Mouse (Mus musculus) heart, embryonic 15.5 days (tissue): Measurements from ENCODE around the gene Chpf2. TPM values are rescaled to one million over a fixed set of nuclear protein-coding genes. Genes with fewer than 3 reads are reported as not detected.

Experiments
- ATAC-seq: fragments of 200-750 bp; cut with Nextera tagmentation; replicated peaks from 2 replicates; pipeline ENCODE4 v1.8.0; 2017; ENCODE audit warnings: low read depth, moderate TSS enrichment; ENCODE audit not compliant: insufficient number of reproducible peaks, insufficient read depth, low FRiP score
- H3K27ac ChIP-seq: fragments of 300-500 bp; sonication (generic); 2 replicates; pipeline ENCODE4 v1.5.1; 2015; ENCODE audit warnings: mild to moderate bottlenecking, inconsistent platforms
- H3K27me3 ChIP-seq: fragments of 300-500 bp; sonication (generic); 2 replicates; pipeline ENCODE4 v1.6.1; 2015; ENCODE audit warnings: inconsistent platforms
- H3K36me3 ChIP-seq: fragments of 300-500 bp; sonication (generic); 2 replicates; pipeline ENCODE4 v1.6.1; 2015; ENCODE audit warnings: mild to moderate bottlenecking, inconsistent platforms
- H3K4me1 ChIP-seq: fragments of 300-500 bp; sonication (generic); replicated peaks from 2 replicates; pipeline ENCODE4 v1.6.1; 2015; ENCODE audit warnings: inconsistent platforms
- H3K4me2 ChIP-seq: fragments of 300-500 bp; sonication (generic); 2 replicates; pipeline ENCODE4 v1.6.1; 2015; ENCODE audit warnings: inconsistent platforms, mild to moderate bottlenecking, moderate library complexity
- H3K4me3 ChIP-seq: fragments of 300-500 bp; sonication (generic); 2 replicates; pipeline ENCODE4 v1.5.1; 2015; ENCODE audit warnings: mild to moderate bottlenecking, inconsistent platforms
- H3K9ac ChIP-seq: fragments of 300-500 bp; sonication (generic); 2 replicates; pipeline ENCODE4 v1.6.1; 2015; ENCODE audit warnings: mild to moderate bottlenecking, inconsistent platforms
- H3K9me3 ChIP-seq: fragments of 300-500 bp; sonication (generic); replicated peaks from 2 replicates; pipeline ENCODE4 v1.6.1; 2016; ENCODE audit warnings: inconsistent platforms
- WGBS: fragments of 180-500 bp; shearing (Covaris S2); methylation state at CpG from one replicate; pipeline ENCODE4 v1.1.7; 2015; ENCODE audit warnings: mixed read lengths; 5-methylcytosine and 5-hydroxymethylcytosine counted together
- polyA plus RNA-seq: library from polyadenylated mRNA; unstranded; fragments of >200 nt; fragmentation: Nextera tagmentation; extraction: Ambion mirVana; gene quantifications from 2 replicates; pipeline ENCODE4 v1.2.1, GENCODE M21; 2015

Chpf2 gene
- polyA plus RNA-seq, 1 experiment from 2014 or later = 13.1 TPM

DNA sequence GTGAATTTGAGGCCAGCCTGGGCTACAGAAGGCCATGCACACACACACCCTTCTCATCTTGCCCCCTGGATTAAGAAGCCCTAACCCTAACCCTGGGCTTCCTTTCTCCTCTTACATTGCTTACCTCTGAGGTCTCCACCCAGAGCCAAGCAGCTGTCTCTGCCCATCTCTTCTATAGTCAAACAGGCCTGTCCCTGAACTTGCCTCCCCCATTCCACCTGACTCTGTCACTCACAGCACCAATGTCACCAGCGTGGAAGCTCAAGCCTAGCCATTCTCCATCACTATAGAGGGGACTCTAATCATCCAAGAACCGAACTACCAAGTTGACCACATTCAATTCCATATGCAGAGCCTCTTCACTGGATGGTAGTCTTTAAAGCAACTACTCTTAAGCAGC lies 13.7 kb downstream of the Chpf2 start:
- Histone ChIP-seq H3K4me3 (peak overlapping the region; percentile 83), H3K9me3 (no peaks in the 10 kb centered on the region), H3K9ac (peak overlapping the region; percentile 87; the same call in 1 of the 2 replicates), H3K4me1 (peaks cover 71% of the 10 kb centered on the region), H3K4me2 (peak overlapping the region; percentile 85), H3K27me3 (no peaks in the 10 kb centered on the region), H3K27ac (peak overlapping the region; percentile 100; the same call in 1 of the 2 replicates), H3K36me3 (peaks cover 9% of the 10 kb centered on the region)
- no peak for ATAC-seq
- WGBS = 52% methylated on average over 2 of the region's 2 CpGs

DNA sequence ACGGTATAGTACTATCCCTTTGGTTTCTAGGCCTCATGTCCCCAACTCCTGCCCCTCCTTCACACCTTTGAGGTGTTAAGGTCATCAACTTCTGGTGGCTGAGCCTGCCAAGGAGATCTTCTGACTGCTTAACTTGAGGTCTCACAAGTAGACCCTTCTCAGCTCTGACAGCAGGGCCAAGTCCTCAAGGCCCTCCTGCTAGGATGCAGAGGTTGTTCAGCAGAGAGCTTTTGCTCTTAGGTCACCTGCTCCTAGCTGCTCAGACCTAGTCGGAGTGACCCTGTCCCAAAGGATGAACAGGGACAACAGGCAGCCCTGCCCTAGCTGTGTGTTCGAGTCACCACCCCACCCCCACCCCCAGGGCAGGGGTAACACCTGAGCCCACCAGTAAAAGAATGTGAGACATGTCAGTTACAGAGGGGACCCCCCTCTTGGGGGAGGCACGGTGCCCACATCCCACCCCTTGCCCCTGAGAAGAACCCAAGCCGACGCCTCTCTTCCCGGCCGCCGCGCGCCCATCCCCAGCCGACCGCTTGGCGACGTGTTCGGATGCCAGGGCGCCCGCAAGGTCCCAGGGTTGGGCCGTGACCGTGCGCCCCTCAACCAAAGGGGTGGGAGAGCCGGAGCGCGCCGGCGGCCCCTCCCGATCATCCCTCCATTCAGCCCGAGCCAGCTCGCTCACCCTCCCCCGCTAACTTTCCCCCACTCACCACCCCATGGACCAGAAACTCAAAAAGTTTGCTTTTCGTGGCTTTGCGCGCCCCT lies 14.7 kb downstream of the Chpf2 start:
- peak overlapping the region; percentile 85 for H3K4me2 ChIP-seq
- peaks cover 81% of the 10 kb centered on the region for H3K4me1 ChIP-seq
- H3K36me3 ChIP-seq = no peaks in the 10 kb centered on the region
- ATAC-seq = no peak
- peak overlapping the region; percentile 83 for H3K4me3 ChIP-seq
- H3K9ac ChIP-seq = peak overlapping the region; percentile 87
- no peaks in the 10 kb centered on the region for H3K27me3 ChIP-seq
- peak overlapping the region; percentile 100 for H3K27ac ChIP-seq
- no peaks in the 10 kb centered on the region for H3K9me3 ChIP-seq
- WGBS = 1% methylated on average over 33 of the region's 33 CpGs

DNA sequence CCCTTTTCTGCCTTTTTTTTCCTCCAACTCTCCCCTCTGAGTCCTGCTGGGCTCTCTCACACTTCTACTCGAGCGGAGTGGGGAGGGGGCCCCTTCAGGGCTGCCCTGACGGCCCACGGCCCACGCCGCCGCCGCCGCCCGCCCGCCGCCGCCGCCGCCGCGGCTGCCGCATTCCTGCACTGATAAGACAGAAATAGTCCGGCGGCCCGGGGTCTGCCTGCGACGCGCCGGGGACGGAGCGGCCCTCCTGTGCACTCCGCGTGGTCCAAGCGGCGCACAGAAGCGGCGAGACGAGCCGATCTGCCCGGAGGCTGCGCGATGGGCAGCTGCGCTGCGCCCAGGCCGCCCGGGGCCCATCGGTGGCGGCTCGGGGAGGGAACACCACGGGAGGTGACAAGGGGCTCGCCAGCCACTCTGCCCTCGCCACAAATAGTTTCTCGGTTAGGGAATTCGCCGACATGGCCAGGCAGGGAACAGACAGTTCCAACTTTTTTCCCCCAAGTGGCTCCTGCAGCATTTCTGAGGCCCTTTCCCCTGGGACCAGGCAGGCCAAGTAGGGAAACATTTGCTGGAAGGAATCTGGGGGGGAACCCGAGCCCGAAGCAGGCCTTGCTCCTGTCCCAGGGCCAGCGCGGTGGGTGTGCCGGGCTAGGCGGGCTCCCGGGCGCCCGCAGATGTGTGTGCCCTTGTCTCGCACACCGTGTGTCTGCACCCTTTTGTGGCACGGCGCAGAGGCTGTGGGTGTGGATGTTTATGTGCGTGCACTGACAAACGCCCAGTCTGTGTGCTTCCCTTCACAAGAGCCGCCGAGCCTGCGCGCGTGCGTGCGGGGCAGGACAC lies 15.6 kb downstream of the Chpf2 start:
- Histone ChIP-seq H3K27ac (peak overlapping the region; percentile 100), H3K36me3 (no peaks in the 10 kb centered on the region), H3K4me3 (peak overlapping the region; percentile 83), H3K9ac (peak overlapping the region; percentile 87), H3K4me1 (peaks cover 76% of the 10 kb centered on the region), H3K4me2 (peak overlapping the region; percentile 85), H3K9me3 (no peaks in the 10 kb centered on the region), H3K27me3 (no peaks in the 10 kb centered on the region)
- WGBS = under 1% methylated on average over 73 of the region's 73 CpGs
- ATAC-seq = peak; percentile 54

DNA sequence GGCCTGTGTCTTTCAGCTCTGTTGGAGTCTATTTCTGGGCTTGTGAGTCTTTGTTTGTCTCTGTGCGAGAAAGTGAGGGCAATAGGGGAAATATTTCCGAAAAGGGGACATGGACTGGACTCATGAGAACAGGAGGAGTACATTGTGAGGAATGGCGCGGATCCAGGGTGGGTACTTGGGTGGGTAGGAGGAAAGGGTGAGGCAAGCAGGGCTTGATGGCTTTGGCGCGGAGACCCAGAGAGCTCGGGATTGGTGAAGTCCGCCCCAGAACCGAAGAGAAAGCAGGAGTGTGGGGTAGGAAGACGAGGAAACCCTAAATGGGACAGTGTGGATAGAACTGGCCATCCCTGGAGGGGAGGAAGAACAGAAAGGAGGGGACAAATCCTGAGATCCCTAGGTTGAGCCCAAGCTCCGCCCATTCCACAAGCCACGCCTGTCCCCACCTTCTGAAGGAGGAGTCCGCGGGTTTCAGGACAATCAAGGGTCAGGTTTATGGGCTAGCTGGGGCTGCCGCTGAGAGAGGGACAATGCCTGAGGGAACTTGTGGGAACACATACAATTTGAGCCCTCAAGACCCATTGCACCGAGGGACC lies 16.3 kb downstream of the Chpf2 start:
- Histone ChIP-seq H3K27me3 (no peaks in the 10 kb centered on the region), H3K4me2 (peak overlapping the region; percentile 85), H3K9ac (peak overlapping the region; percentile 87), H3K36me3 (no peaks in the 10 kb centered on the region), H3K4me1 (peaks cover 73% of the 10 kb centered on the region), H3K27ac (peak overlapping the region; percentile 100), H3K4me3 (peak overlapping the region; percentile 83), H3K9me3 (no peaks in the 10 kb centered on the region)
- whole genome bisulfite sequencing = 1% methylated on average over 16 of the region's 16 CpGs
- peak; percentile 62 for ATAC-seq

DNA sequence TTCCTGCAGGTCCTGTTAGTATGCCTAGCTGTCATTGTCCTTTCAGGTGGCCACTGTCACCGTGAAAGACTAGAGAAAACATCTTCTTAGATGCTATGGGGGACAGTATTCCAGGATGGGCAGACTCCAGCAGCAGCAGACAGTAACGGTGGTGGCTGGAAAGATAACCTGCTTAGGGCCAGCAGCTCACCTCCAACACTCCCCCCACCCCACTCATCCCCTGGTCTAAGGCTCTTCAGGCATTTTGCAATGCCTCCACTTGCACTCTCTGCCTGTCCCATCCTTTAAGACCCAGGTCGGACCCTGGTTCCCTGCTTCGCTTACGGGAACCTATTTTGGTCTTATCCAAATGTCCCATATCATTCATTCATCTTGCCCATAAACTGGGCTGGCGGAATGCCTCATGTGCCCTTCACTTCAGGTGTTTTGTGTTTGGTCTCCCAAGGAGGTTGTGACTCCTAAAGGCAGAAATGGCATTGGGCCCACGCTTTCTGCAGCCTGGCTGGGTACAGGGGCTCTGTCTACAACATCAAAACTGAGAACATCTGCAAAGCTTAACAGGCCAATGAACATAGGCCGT lies 17.0 kb downstream of the Chpf2 start:
- Histone ChIP-seq H3K4me3 (peak overlapping the region; percentile 83), H3K4me2 (peak overlapping the region; percentile 85), H3K9me3 (no peaks in the 10 kb centered on the region), H3K4me1 (peaks cover 67% of the 10 kb centered on the region), H3K27me3 (no peaks in the 10 kb centered on the region), H3K27ac (peak overlapping the region; percentile 100), H3K36me3 (no peaks in the 10 kb centered on the region), H3K9ac (peak overlapping the region; percentile 87)
- 55% methylated on average over 8 of the region's 8 CpGs for WGBS
- ATAC-seq = no peak

DNA sequence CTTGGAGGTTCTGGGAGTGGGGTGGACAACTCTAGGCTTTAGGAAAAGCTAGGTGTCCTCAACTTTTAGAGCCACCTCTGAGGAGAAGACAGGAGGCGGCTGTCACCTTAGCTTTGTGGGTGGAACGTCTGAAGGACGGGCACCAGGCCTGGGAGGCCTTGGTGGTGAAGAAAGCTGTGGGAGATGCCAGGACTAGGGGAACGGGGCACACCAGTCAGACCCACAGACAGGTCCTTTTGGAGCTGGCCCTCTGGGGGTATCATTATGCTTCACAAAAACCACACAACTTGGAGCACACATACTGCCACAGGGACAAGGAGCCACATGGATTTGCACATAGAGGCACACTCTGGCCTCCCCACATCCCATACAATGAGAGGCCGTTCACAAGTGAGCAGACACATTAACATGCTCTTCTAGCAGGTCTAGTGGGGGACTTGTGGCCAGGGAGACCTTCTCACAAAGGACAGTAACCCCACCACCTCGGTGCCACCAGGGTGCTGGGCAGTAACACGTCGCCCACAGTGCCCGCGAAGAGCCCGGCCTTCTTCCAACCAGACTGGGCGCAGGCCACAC lies 17.6 kb downstream of the Chpf2 start:
- Histone ChIP-seq H3K27ac (peak overlapping the region; percentile 100), H3K9ac (peak overlapping the region; percentile 82), H3K4me2 (peak overlapping the region; percentile 85), H3K4me3 (peak overlapping the region; percentile 71), H3K27me3 (no peaks in the 10 kb centered on the region), H3K9me3 (no peaks in the 10 kb centered on the region), H3K4me1 (peaks cover 67% of the 10 kb centered on the region), H3K36me3 (no peaks in the 10 kb centered on the region)
- WGBS = 15% methylated on average over 12 of the region's 12 CpGs
- ATAC-seq = no peak

DNA sequence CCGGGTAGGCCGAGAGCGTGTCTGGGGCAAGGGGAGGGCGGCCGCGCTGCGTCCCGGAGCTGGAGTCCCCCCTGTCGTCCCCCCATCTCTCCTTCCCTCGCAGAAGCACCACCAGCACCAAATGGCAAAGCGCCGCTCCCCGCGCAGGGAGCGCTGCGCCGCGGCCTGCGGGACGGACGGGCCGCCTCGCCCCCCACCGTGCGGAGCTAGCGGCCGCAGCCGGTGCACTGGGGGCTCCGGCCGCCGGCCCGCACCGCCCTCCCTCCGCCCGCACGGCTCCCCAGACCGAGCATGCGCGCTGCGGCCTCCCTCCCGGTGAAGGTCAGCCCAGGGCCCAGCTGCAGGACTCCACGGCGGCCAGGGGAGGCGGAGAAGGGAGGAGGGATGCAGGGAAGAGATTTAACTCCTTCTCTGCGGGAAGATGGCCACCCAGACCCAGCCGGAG lies 18.1 kb downstream of the Chpf2 start:
- Histone ChIP-seq H3K36me3 (no peaks in the 10 kb centered on the region), H3K4me1 (peaks cover 67% of the 10 kb centered on the region), H3K4me2 (peak overlapping the region; percentile 85), H3K4me3 (peak overlapping the region; percentile 71), H3K9ac (peak overlapping the region; percentile 82), H3K27me3 (no peaks in the 10 kb centered on the region), H3K27ac (peak overlapping the region; percentile 100), H3K9me3 (no peaks in the 10 kb centered on the region)
- 1% methylated on average over 46 of the region's 46 CpGs for WGBS
- ATAC-seq = peak; percentile 74

DNA sequence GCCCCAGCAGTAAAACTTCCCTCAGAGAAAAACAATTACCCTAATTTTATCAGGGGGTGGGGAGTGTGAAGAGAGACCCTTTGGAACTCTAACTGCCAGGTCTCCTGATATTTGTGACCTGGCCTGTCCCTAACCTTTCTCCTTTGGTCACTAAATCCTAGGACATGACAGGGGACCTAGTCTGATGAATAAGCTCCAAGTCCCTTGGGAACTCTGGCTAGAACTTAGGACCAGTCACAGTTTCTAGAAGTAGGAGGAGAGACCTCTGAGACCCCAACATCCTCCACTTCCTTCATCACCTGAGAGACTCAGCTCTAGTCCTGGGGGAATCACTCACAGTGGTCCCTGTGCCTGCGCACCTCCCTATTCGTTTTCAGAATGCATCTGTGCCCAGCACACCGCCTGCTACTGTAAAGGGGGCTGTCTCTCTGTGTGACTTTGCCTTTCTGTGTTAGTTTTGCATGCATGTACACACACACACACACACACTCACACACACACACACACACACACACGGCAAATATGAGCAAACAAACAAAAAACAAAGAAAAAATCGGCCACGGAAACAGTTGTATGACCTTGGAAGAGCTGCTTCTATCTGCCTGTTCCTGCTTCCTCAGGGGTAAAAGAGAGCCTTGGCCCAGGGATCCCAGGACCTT lies 18.9 kb downstream of the Chpf2 start:
- Histone ChIP-seq H3K9ac (peak overlapping the region; percentile 82), H3K4me2 (peak overlapping the region; percentile 85), H3K36me3 (no peaks in the 10 kb centered on the region), H3K27ac (peak overlapping the region; percentile 100), H3K27me3 (no peaks in the 10 kb centered on the region), H3K4me3 (peak overlapping the region; percentile 71), H3K4me1 (peaks cover 65% of the 10 kb centered on the region), H3K9me3 (no peaks in the 10 kb centered on the region)
- no peak for ATAC-seq
- WGBS = 10% methylated on average over 6 of the region's 6 CpGs

DNA sequence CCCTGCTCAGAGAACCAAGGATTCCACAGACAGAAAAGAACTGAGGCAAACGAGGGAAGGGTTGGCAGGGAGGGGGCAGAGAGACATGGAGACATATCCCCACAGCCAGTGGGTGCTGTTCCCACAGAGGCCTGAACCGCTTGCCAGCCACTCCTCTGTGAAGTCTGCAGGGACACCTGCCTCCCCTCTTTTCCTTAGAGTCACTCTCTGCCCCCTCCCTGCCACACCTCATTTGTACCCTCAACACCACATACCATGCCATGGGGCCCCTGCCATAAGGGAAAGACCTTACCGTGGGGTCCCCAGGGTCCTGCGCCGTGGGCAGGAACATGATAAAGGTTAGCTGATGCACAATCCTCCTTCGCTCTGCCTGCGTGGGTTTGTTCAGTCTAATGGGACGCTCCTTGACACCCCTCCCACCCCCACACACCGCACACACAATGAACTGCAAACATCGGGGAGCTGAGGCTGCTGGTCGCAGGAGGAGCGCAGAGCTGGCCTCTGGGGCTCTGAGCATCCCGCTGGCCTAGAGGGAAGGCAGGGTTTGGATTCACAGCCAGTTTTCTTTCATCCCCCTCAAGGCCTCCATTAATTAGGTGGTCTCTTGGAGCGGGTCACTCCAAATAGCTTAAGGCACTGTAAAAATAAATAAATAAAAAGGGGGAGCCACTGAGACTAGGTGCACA lies 19.6 kb downstream of the Chpf2 start:
- H3K4me3 ChIP-seq = peak overlapping the region; percentile 71
- H3K36me3 ChIP-seq = no peaks in the 10 kb centered on the region
- H3K9me3 ChIP-seq = no peaks in the 10 kb centered on the region
- 43% methylated on average over 14 of the region's 14 CpGs for WGBS
- ATAC-seq = no peak
- peak overlapping the region; percentile 33; the same call in 1 of the 2 replicates for H3K9ac ChIP-seq
- peaks cover 58% of the 10 kb centered on the region for H3K4me1 ChIP-seq
- H3K27ac ChIP-seq = peak overlapping the region; percentile 100
- peak overlapping the region; percentile 85 for H3K4me2 ChIP-seq
- H3K27me3 ChIP-seq = no peaks in the 10 kb centered on the region

DNA sequence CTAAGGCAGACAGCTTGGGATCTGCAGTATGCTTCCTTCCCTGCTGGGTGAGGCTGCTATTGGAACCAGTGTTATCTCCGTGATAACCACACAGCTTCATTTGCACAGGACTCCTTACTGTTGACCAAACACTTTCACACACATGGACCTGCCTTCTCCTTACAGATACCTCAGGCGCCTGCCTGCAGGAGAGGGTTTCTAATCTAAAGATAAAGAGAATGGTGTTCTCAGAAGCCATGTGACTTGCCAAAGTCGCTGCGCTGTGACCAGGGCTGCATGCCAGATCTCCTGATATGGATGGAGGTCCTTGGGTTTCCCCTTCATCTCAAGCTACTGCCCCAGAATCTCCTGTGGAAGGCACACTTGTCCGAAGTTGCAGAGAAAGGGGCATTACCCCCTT lies 22.8 kb downstream of the Chpf2 start:
- Histone ChIP-seq H3K9me3 (no peaks in the 10 kb centered on the region), H3K4me2 (no peak overlapping the region), H3K27me3 (no peaks in the 10 kb centered on the region), H3K27ac (no peak overlapping the region), H3K36me3 (no peaks in the 10 kb centered on the region), H3K9ac (no peak overlapping the region), H3K4me3 (no peak overlapping the region), H3K4me1 (peaks cover 47% of the 10 kb centered on the region)
- ATAC-seq = no peak
- WGBS = 7% methylated on average over 5 of the region's 5 CpGs
